Mouse (Mus musculus) c-Kit-positive CD71-positive TER-119-positive erythroid progenitor cells, embryonic 14.5 days (primary cell): ENCODE results near the gene Pknox1.

Experiments
- DNase-seq: peaks from one replicate; pipeline ENCODE4 v3.0.0-alpha.2; 2013; ENCODE audit warnings: low spot score

Gene Pknox1

GRCm38 (mm10) chr17:31652152-31652551, 87.6 kb downstream of the Pknox1 start:
- no peak for DNase-seq

GRCm38 (mm10) chr17:31653277-31653676, 88.7 kb downstream of the Pknox1 start:
- no peak for DNase-seq

- no peak for DNase-seq
These were observed 90.8 kb downstream of the Pknox1 start for GRCm38 (mm10) chr17:31655366-31655765.

- no peak for DNase-seq
These were observed 92.1 kb downstream of the Pknox1 start for GRCm38 (mm10) chr17:31656682-31657081.
